Mouse (Mus musculus): ENCODE data around the gene Flrt1. TPM values are rescaled to one million over a fixed set of nuclear protein-coding genes. Genes with fewer than 3 reads are reported as not detected.

The Flrt1 gene
- polyA plus RNA-seq (2012) = not detected in 2 replicates

- TF ChIP-seq GATA1 (IDR thresholded peaks at IDR 0.05; ENCODE audit: low read length) = no peak
These were observed at the start of gene Flrt1 for GRCm38 (mm10) chr19:7105544-7105943. Gene Flrt1 (minus strand): TSS chr19:7105729.

GRCm38 (mm10) chr19:7155196-7155595 lies 49.7 kb upstream of the Flrt1 start:
- no peak for TF ChIP-seq GATA1 (IDR thresholded peaks at IDR 0.05; ENCODE audit: low read length)

GRCm38 (mm10) chr19:7153232-7153631 lies 47.7 kb upstream of the Flrt1 start:
- no peak for TF ChIP-seq GATA1 (IDR thresholded peaks at IDR 0.05; ENCODE audit: low read length)

DNA sequence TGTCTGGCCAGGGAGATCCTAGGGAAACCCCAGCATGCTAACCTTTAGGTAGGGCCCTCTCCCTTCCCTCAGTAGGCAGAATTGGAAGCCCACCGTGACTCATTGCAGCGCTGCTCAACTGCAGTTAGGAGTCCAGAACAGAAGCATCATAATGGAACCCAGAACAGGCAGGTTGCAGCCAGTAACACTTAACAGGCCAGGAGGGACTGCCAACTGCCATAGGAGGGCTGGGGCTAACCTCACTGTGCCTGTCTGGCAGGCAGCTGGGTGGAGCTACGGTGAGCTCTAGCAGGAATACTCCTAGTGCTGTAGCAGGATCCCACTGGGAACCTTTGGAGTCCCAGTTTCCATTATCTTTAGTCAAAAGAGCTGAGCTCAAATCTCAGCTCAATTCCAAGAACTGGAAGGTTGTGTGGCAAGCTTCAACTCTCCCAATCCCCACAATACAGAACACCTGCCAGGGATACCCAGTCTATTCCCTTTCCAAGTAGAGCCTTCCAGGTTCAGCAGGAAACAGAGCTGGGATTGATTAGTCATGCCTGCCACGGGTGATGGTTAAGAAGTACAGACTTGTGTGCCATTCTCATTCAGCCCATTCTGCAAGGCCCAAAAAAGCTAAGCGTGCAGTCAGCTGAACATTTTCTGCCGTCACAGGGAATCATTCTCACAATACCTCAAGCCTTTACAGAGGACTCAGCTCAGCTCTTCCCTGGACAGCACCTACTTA lies 46.6 kb upstream of the Flrt1 start:
- TF ChIP-seq GATA1 (IDR thresholded peaks at IDR 0.05; ENCODE audit: low read length) = no peak

DNA sequence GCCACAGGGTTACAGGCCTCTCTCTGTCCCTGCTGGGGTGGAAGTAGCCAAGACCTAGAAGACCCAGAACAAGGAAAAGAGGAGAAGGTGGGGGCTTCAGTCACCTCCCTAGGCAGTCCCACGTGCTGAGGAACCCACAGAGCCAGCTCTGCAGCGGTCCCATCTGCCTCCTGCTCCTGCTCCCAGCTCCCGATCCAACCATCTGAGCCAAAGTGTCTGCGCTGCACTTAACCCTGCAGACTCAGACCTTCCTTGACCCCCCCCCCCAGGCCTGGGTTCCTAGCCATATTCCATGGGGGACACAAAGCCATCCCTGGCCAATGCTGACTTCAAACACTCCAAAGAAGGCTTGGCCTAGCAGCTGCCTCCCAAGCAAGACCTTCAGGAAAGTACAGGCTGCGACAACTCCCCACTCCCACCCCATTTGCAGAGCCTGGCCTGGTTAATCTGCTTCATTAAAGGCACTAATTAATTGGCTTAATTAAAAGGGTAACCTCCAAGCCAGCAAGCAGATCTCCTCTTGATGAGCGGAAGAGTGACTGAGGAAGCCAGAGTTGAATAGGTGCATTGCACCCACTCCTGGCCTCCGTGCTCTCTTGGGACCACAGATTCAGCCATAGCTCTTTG lies 45.9 kb upstream of the Flrt1 start:
- TF ChIP-seq GATA1 (IDR thresholded peaks at IDR 0.05; ENCODE audit: low read length) = no peak

GRCm38 (mm10) chr19:7149158-7149685 lies 43.7 kb upstream of the Flrt1 start:
- no peak for TF ChIP-seq GATA1 (IDR thresholded peaks at IDR 0.05; ENCODE audit: low read length)

DNA sequence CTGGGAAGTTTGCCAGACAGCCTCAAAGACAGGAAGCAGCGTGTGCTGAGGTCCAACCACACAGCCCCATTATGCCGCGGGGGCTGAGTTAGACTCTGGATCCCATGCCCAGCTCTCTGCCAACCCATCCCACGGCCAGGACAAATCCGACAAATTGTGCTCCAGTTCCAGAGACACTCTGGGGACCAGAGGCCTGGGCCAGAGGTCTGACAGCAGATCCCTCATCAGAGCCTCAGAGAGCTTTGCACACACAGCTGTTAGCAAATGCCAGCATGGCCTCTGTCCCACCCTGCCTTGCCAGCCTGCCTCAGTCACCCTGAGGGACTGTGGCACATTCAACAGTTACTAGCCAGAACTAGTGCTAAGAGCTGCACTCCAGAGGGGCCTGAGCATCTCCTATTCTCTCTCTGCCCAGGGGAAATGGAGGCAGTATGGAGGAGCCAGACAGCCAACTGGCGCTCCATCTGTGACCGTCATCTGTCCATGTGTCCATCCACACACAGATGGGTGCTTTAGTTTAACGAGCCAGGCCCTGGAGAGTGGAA lies 43.1 kb upstream of the Flrt1 start:
- TF ChIP-seq GATA1 (IDR thresholded peaks at IDR 0.05; ENCODE audit: low read length) = no peak

GRCm38 (mm10) chr19:7148096-7148495 lies 42.6 kb upstream of the Flrt1 start:
- no peak for TF ChIP-seq GATA1 (IDR thresholded peaks at IDR 0.05; ENCODE audit: low read length)

GRCm38 (mm10) chr19:7146376-7146775 lies 40.8 kb upstream of the Flrt1 start:
- no peak for TF ChIP-seq GATA1 (IDR thresholded peaks at IDR 0.05; ENCODE audit: low read length)

- no peak for TF ChIP-seq GATA1 (IDR thresholded peaks at IDR 0.05; ENCODE audit: low read length)
These were observed 38.9 kb upstream of the Flrt1 start for GRCm38 (mm10) chr19:7144458-7144857.

DNA sequence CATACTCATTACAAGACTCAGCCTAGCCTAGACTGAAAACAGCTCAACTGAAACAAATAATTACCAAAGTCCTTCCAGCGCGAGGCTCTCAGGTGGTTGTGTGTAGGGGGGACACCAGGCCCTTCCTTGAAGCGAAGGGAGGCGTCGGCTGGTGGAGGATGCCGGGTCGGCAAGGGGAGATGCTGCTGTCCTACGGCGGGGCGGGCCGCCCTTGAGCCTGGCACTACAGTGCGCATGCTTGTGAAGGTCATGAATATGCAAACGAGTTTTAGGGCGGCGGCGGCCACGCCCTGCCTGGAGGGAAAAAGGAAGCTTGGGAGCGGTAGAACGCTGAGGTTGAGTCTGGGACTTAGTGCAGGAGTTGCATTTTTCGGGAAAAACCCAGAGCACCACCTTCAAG lies 38.3 kb upstream of the Flrt1 start:
- TF ChIP-seq GATA1 (IDR thresholded peaks at IDR 0.05; ENCODE audit: low read length) = no peak

DNA sequence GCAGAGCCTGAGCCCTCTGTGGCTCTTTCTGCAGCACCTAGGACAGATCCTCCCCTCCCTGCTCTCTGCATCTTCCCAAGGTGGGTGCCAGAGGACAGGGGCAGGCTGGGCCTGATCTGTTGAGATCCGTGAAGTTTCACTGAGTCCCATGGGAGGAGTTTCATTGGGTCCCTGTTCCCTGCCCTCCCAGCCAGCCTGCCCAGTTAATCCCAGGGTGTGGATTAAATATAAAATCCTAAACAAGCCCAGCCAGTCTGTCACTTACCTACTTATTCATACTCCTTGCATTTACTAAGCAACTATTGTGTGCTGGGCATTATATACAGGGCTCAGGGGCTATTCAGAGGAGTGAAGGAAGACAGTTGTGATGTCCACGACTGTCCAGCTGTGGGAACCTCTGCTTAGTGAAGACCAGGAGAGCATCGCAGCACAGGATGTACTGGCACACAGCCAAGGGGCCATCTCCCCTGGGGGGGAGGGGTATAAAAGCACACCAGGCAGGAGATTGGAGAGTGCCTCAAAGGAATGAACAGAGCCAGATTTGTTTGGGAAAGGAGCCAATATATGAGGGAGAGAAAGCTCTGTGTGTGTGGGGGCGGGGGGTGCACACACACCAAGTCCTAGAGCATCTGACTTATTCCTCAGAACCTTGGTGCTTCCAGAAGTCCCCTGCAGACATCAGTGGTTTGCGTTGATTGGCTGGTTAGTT lies 36.8 kb upstream of the Flrt1 start:
- no peak for TF ChIP-seq GATA1 (IDR thresholded peaks at IDR 0.05; ENCODE audit: low read length)

DNA sequence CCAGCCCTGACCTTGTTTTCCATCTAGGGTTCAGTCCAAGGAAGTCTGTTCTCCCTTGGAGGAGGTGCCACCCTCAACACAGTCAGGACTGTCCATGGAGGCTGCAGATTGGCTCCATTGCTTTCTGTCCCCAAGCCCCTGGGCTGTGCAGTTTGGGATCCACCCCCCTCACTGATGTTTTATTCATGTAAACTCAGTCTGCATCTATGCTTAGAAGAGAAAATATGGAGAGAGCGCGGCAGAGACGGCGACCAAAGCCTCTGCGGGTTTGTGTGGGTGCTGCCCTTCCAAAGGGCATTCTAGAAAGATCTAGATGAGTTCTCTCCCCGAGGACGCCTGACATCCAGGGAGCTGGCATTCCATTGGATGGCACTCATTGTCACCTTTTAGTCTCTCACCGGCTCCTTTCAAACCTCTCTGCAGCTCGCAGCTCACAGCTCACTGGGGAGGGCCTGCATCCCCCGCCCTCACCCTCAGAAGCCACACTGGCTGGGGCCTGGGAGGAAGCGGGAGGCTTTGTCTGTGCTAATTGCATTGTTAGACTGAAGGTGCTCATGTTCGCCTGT lies 35.4 kb upstream of the Flrt1 start:
- TF ChIP-seq GATA1 (IDR thresholded peaks at IDR 0.05; ENCODE audit: low read length) = no peak

GRCm38 (mm10) chr19:7140373-7140772 lies 34.8 kb upstream of the Flrt1 start:
- no peak for TF ChIP-seq GATA1 (IDR thresholded peaks at IDR 0.05; ENCODE audit: low read length)

DNA sequence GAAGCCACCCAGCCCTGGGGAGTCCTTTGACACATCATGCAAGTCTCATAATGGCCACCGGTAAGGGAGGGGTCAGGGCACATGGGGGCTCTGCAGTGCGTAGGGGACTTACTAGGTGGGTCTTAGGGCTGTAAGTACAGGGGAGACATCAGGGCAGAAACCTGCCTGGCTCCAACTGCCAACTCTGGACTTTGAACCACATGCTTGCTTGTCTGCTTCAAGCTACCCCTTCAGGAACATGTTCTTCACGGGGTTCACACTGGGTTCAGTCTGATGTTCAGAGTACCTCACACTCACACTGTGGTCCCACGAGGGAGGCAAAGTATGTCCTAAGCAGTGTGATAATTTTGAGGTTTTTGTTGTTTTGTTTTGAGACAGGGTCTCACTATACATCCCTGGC lies 33.8 kb upstream of the Flrt1 start:
- TF ChIP-seq GATA1 (IDR thresholded peaks at IDR 0.05; ENCODE audit: low read length) = no peak

- no peak for TF ChIP-seq GATA1 (IDR thresholded peaks at IDR 0.05; ENCODE audit: low read length)
These were observed 32.8 kb upstream of the Flrt1 start for GRCm38 (mm10) chr19:7138327-7138726.

All from G1E-ER4 (cell line).